ENCODE assay signal across 10 mouse cellular contexts in the genomic region with DNA sequence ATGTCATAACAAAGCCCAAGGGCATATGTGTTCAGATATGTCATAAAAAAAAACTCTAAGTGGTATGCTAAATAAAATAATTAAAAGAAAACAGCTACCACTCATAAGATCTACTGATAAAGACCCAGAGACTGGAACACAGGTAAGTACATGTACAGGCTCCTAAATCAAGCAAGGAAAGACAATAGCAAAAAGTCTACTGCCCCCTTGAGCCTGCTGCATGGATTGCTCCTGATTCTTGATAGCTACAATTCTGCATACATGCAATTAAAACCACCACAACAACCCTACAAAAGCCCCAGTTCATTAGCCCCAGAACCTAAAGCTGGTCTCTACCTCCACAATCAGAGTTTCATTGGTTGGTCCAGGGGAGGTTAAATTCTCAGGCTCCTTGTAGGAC.
DNase-seq lines count a peak whose midpoint lies in the region; ATAC-seq and TF ChIP-seq lines count a peak whose summit lies in the region.
"Had no signal": no experiment of that assay in that cellular context is flagged by ENCODE, and none has a peak within 500 bp of the region (broad histone marks: within the 10 kb centered on the region; RNA-seq: fewer than 3 reads in every experiment).

No protein-coding gene starts in this region.

- H3K36me3 ChIP-seq in heart, postnatal 0 days (replicated peaks; ENCODE audit: control insufficient read depth, insufficient read depth, low read length), result no peaks in the 10 kb centered on the region
- H3K36me3 ChIP-seq in heart, embryonic 11.5 days (ENCODE audit: control insufficient read depth, insufficient read depth, low read length), result no peaks in the 10 kb centered on the region
- H3K36me3 ChIP-seq in forebrain, embryonic 15.5 days, result no peaks in the 10 kb centered on the region
- H3K36me3 ChIP-seq: heart, embryonic 15.5 days had no signal

- peak; percentile 20 for DNase-seq in heart, postnatal 0 days (ENCODE audit: low spot score)
- DNase-seq in testis, postnatal 10 days (ENCODE audit: low spot score), result peak; percentile 55
- no peak for DNase-seq in testis, postnatal 14 days (ENCODE audit: low spot score)
- peak; percentile 40 for DNase-seq in kidney, postnatal 10 days
- no peak for DNase-seq in urinary bladder, postnatal 10 days (ENCODE audit: low spot score)

- no peaks in the 10 kb centered on the region for H3K27me3 ChIP-seq in heart, postnatal 0 days (ENCODE audit: control insufficient read depth, insufficient read depth, low read length)
- no peaks in the 10 kb centered on the region for H3K27me3 ChIP-seq in heart, embryonic 11.5 days (ENCODE audit: control insufficient read depth, insufficient read depth, low read length)
- no peaks in the 10 kb centered on the region for H3K27me3 ChIP-seq in forebrain, embryonic 15.5 days
- H3K27me3 ChIP-seq: heart, embryonic 15.5 days had no signal

- H3K4me1 ChIP-seq in heart, postnatal 0 days (ENCODE audit: control insufficient read depth, insufficient read depth), result no peaks in the 10 kb centered on the region
- no peaks in the 10 kb centered on the region for H3K4me1 ChIP-seq in heart, embryonic 11.5 days (ENCODE audit: control insufficient read depth, insufficient read depth, low read length)
- H3K4me1 ChIP-seq in forebrain, embryonic 15.5 days, result no peaks in the 10 kb centered on the region
- H3K4me1 ChIP-seq: heart, embryonic 15.5 days had no signal

- peak; percentile 52 for TF ChIP-seq CTCF in heart, postnatal 0 days (IDR thresholded peaks at IDR 0.05; ENCODE audit: low read depth)

- no peak for ATAC-seq in heart, postnatal 0 days (ENCODE audit: insufficient read depth, low read depth)
- no peak for ATAC-seq in heart, embryonic 11.5 days (replicated peaks; ENCODE audit: insufficient number of reproducible peaks, low FRiP score, low TSS enrichment)
- ATAC-seq in megakaryocyte progenitor cell, adult 5-6 weeks (replicated peaks; ENCODE audit: poor library complexity), result peak; percentile 42; the same call in 1 of the 2 replicates
- no peak for ATAC-seq in forebrain, embryonic 15.5 days (replicated peaks)

- H3K9ac ChIP-seq in heart, postnatal 0 days (replicated peaks; ENCODE audit: low read depth, low read length), result no peak overlapping the region
- H3K9ac ChIP-seq in heart, embryonic 11.5 days (ENCODE audit: low read depth, low read length), result no peak overlapping the region
- H3K9ac ChIP-seq in forebrain, embryonic 15.5 days (replicated peaks), result no peak overlapping the region
- H3K9ac ChIP-seq: heart, embryonic 15.5 days had no signal

- no peak overlapping the region for H3K27ac ChIP-seq in heart, postnatal 0 days (ENCODE audit: low read depth)
- H3K27ac ChIP-seq in heart, embryonic 11.5 days (ENCODE audit: low read depth, low read length), result no peak overlapping the region
- H3K27ac ChIP-seq in forebrain, embryonic 15.5 days (replicated peaks), result no peak overlapping the region
- H3K27ac ChIP-seq: heart, embryonic 15.5 days had no signal

- no peak overlapping the region for H3K4me2 ChIP-seq in heart, postnatal 0 days (ENCODE audit: low read depth, low read length)
- H3K4me2 ChIP-seq in heart, embryonic 11.5 days, result no peak overlapping the region
- H3K4me2 ChIP-seq in forebrain, embryonic 15.5 days (replicated peaks), result no peak overlapping the region
- H3K4me2 ChIP-seq: heart, embryonic 15.5 days had no signal

- H3K9me3 ChIP-seq in heart, postnatal 0 days (replicated peaks; ENCODE audit: control insufficient read depth, low read length), result no peaks in the 10 kb centered on the region
- H3K9me3 ChIP-seq in heart, embryonic 11.5 days (replicated peaks; ENCODE audit: control insufficient read depth, low read length), result no peaks in the 10 kb centered on the region
- H3K9me3 ChIP-seq in forebrain, embryonic 15.5 days, result no peaks in the 10 kb centered on the region
- H3K9me3 ChIP-seq: heart, embryonic 15.5 days had no signal

- no peak overlapping the region for H3K4me3 ChIP-seq in heart, postnatal 0 days (ENCODE audit: low read depth, low read length)
- no peak overlapping the region for H3K4me3 ChIP-seq in heart, embryonic 11.5 days (ENCODE audit: low read depth, low read length)
- no peak overlapping the region for H3K4me3 ChIP-seq in forebrain, embryonic 15.5 days
- H3K4me3 ChIP-seq: erythroblast, embryonic 14.5 days; heart, embryonic 15.5 days had no signal

- TF ChIP-seq EP300 in heart, postnatal 0 days (IDR thresholded peaks at IDR 0.05; ENCODE audit: low read depth), result no peak

Comparison
In these comparisons a context has a peak if more than half of its experiments do, and no peak if none do; other contexts are left out.
1. DNase-seq: peak in heart, postnatal 0 days (single experiment), testis, postnatal 10 days (single experiment) and kidney, postnatal 10 days (single experiment); none in testis, postnatal 14 days (single experiment) and urinary bladder, postnatal 10 days (single experiment).